Mouse (Mus musculus) liver, embryonic 14.5 days (tissue): ENCODE measurements at regions not wholly inside any gene's neighbourhood (a gene's known extent, or its start where the extent isn't known, plus 50 kb on each side); places are given as distances from the start of the nearest gene placed in this dataset.

Experiments used
- CTCF ChIP-seq: IDR thresholded peaks from 2 replicates; pipeline ENCODE4 v1.5.1; 2016; ENCODE audit warnings: antibody characterized with exemption, low read depth, control low read depth
- EP300 ChIP-seq: IDR thresholded peaks from 2 replicates; pipeline ENCODE4 v1.6.1; 2016; ENCODE audit warnings: antibody characterized with exemption, low read depth

DNA sequence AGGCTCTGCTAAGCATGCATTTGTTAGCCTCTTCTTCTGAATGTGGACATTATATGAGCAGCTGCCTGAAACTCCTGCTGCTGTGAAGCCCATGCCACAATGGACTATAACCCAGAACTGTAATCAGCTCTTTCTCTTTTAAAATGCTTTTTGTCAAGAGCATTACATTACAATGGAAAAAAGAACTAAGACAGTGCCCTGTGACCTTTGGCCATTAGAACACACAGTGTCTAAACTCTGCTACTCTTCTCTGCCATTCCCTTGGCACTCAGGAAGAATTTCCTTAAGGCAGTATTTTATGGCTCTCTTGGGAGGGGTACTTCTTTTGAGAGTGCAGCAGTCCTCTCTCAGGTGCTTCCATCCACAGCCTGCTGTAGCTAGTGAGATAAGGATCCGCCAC, 737.3 kb downstream of the Ryr2 start:
- TF ChIP-seq EP300 (no peak), CTCF (no peak)
